Mouse (Mus musculus) spleen, adult 2 months (tissue): ENCODE results near the gene Rcn3. TPM values are rescaled to one million over a fixed set of nuclear protein-coding genes. Genes with fewer than 3 reads are reported as not detected.
A peak's percentile ranks its signal among the peaks of the same experiment; 100 is the strongest.

Experiments used
- DNase-seq, 2 experiments: peaks; one replicate each; pipeline versions ENCODE4 v3.0.0 to v3.0.0-alpha.2; 2012 to 2021; ENCODE audit warnings: low spot score in 2 of 2, low read depth in 1 of 2
- H3K27ac ChIP-seq: fragments of 200-500 bp; 2 replicates; pipeline ENCODE4 v1.5.1; 2012; ENCODE audit warnings: low read length, inconsistent platforms; ENCODE audit not compliant: insufficient read depth
- H3K27me3 ChIP-seq: fragments of 200-500 bp; 2 replicates; pipeline ENCODE4 v1.6.1; 2012; ENCODE audit warnings: mild to moderate bottlenecking, moderate library complexity, low read length, inconsistent platforms; ENCODE audit not compliant: control insufficient read depth, insufficient read depth
- H3K36me3 ChIP-seq: fragments of 200-500 bp; 2 replicates; pipeline ENCODE4 v1.6.1; 2012; ENCODE audit warnings: mild to moderate bottlenecking, low read length, inconsistent platforms; ENCODE audit not compliant: control insufficient read depth, insufficient read depth
- H3K4me1 ChIP-seq: fragments of 200-500 bp; 2 replicates; pipeline ENCODE4 v1.6.1; 2011; ENCODE audit warnings: inconsistent platforms; ENCODE audit not compliant: control insufficient read depth, insufficient read depth, insufficient read length
- H3K4me3 ChIP-seq: fragments of 200-500 bp; 2 replicates; pipeline ENCODE4 v1.5.1; 2011; ENCODE audit warnings: mild to moderate bottlenecking, inconsistent platforms; ENCODE audit not compliant: insufficient read depth, insufficient read length; ENCODE audit errors: extremely low read depth
- CTCF ChIP-seq: fragments of 200-500 bp; IDR thresholded peaks from 2 replicates; pipeline ENCODE4 v1.5.1; 2011; ENCODE audit warnings: mild to moderate bottlenecking, inconsistent platforms; ENCODE audit not compliant: insufficient read depth, insufficient read length, insufficient replicate concordance; ENCODE audit errors: extremely low read depth
- POLR2A ChIP-seq: fragments of 200-500 bp; IDR thresholded peaks from 2 replicates; pipeline ENCODE4 v1.6.1; 2011; ENCODE audit warnings: low read depth, low read length, inconsistent platforms
- WGBS: fragments of 180-500 bp; shearing (Covaris S2); methylation state at CpG from one replicate; pipeline ENCODE4 v1.1.7; 2018; 5-methylcytosine and 5-hydroxymethylcytosine counted together
- polyA plus RNA-seq: library from polyadenylated mRNA; depleted of rRNA; stranded (reverse); fragments of >200 nt; gene quantifications from 2 replicates; pipeline ENCODE4 v1.2.3, GENCODE M21; 2012

Rcn3 gene
- polyA plus RNA-seq, 1 experiment, result 96.5 TPM

DNA sequence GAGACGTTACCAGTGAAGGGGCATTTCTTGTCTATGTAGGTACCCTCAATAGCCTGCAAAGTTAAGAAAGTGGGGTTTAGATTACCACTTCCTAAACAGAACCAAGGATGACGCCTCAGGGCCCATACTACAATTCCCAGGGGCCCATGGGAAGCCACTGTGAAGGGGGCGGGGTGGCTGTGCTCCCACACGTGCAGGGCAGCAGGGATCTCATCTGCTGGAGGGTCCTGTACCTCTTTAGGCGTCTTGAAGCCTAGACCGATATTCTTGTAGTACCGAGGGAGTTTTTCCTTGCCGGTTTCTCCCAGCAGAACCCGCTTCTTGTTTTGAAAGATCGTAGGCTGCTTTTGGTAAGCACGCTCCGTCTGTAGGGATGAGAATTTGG lies 31.2 kb upstream of the Rcn3 start:
- Histone ChIP-seq H3K36me3 (peaks cover 35% of the 10 kb centered on the region), H3K27ac (peak overlapping the region; percentile 96), H3K4me1 (peaks cover 26% of the 10 kb centered on the region; the same call in 1 of the 2 replicates), H3K27me3 (no peaks in the 10 kb centered on the region), H3K4me3 (peak overlapping the region; percentile 83)
- DNase-seq, result peak in 1 of 2 experiments; percentile 62
- 5% methylated on average over 12 of the region's 12 CpGs for WGBS
- TF ChIP-seq POLR2A (no peak), CTCF (no peak)

DNA sequence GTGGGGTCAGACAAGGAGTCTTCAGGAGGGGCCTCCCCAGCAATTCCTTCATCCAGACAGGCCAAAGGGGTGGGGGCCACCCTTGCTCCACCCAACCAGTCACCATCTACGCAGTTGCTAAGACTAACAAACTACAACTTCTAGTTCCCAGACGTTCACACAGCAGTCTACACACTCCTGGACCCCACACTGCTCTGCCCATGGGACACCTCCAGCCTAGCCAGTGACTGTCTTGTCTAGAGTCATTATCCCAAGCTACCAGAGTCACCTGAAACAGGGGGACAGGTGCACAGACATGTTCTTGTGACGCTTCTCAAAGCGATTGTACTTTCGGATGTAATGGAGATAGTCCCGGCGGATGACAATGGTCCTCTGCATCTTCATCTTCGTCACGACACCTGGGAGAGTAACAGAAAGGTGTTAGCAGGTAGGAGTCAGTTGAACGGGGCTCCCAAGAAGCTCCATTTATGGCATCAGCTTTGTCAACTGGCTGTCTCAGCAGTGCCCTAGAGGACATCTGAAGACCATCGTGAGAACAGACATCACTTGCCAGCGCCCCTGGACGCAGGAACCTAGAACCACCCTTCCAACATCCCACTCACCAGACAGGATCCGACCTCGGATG lies 30.7 kb upstream of the Rcn3 start:
- peaks cover 35% of the 10 kb centered on the region for H3K36me3 ChIP-seq
- no peak for DNase-seq
- H3K4me3 ChIP-seq, result peak overlapping the region; percentile 83
- 62% methylated on average over 15 of the region's 15 CpGs for WGBS
- H3K27me3 ChIP-seq, result no peaks in the 10 kb centered on the region
- H3K4me1 ChIP-seq, result peaks cover 29% of the 10 kb centered on the region; the same call in 1 of the 2 replicates
- TF ChIP-seq CTCF (no peak), POLR2A (no peak)
- peak overlapping the region; percentile 96 for H3K27ac ChIP-seq

DNA sequence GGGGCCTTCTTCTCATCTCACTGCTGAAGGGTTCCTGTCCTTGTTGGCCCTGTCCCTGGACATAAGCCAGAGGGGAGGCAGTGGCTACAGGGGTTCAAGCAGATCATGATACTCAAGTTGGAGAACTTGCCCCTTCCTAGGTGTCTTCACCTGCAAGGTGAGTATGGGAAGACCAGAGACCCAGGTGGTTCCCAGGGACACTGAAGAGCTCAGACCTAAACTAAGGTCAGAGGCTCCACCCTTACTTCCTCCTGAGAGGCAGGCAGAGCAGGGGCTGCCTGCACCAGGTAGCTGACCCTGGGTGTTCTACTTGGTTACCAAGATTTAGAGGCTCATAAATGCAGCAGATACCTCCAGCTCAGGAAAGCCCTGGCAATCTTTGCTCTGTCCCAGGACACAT lies 29.9 kb upstream of the Rcn3 start:
- Histone ChIP-seq H3K27ac (peak overlapping the region; percentile 96), H3K4me3 (peak overlapping the region; percentile 57), H3K27me3 (no peaks in the 10 kb centered on the region), H3K4me1 (peaks cover 30% of the 10 kb centered on the region; the same call in 1 of the 2 replicates), H3K36me3 (peaks cover 32% of the 10 kb centered on the region)
- DNase-seq, result no peak
- TF ChIP-seq POLR2A, result no peak
- TF ChIP-seq CTCF, result no peak

DNA sequence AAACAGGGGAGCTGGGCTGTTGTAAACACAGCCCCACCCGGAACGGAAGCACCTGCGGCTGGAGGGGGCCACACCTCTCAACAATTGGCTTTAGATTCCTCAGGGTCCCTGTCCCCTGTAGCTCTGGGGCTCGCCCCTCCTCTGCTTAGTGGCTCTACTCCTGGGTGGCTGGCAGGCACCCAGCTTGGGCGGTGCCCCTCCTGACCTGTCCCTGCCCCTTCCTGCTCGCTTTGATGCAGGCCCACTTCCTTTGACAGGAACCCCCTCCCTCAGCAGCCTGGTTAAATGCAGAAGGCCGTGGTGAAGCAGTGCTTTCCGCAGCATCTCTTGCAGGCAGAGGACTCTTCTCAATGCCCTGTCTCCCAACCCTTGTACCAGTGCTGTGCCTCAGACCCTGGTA lies 29.4 kb upstream of the Rcn3 start:
- Histone ChIP-seq H3K4me3 (peak overlapping the region; percentile 57), H3K27ac (peak overlapping the region; percentile 96)

DNA sequence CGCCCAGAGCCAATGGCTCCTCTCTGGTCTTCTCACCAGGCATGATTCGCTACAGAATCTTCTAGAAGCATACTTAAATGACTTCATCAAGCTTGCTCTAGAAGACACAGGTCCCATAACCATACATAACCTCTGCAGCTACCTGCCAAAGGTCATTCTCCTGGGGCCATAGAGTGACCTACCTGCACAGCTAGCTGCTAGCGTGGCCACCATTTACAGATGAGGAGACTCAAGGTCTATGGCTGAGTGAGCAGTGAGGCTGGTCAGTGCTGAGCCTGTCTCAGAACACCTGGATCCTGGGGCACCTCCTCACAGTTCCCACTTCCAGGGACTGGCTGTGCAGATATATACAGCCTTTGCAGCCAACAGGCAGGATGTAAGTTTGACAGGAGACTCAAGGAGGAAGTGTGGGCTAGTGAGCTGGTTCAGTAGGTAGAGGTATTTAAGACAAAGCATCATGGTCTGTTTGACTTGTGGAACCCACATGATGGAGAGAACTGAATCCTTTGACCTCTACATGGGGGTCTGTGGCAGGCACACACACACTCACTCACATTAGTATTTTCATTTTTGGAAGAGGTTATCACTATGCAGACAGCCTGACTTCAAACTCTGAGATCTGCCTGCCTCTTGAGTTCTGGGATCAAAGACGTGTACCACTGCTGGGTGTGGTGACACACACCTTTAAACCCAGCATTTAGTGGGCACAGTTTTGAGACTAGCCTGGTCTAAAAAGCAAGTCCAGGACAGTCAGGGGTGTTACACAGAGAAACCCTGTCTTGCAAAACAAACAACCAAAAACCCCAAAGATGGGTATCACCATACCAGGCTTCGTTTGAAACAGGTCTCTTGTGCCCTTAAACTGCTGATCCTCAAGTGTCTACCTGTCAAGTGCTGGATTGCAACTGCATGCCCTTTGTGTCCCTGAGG lies 28.0 kb upstream of the Rcn3 start:
- TF ChIP-seq POLR2A (peak; percentile 3; the same call in 1 of the 2 replicates), CTCF (no peak)
- peaks cover 16% of the 10 kb centered on the region for H3K36me3 ChIP-seq
- DNase-seq, result no peak
- WGBS, result 66% methylated on average over 5 of the region's 5 CpGs
- H3K27ac ChIP-seq, result peak overlapping the region; percentile 96
- peaks cover 26% of the 10 kb centered on the region; the same call in 1 of the 2 replicates for H3K4me1 ChIP-seq
- no peaks in the 10 kb centered on the region for H3K27me3 ChIP-seq
- H3K4me3 ChIP-seq, result peak overlapping the region; percentile 45

More for the DNA sequence above, 29.4 kb upstream of the Rcn3 start:
- H3K27me3 ChIP-seq, result no peaks in the 10 kb centered on the region
- H3K4me1 ChIP-seq, result peaks cover 28% of the 10 kb centered on the region; the same call in 1 of the 2 replicates
- H3K36me3 ChIP-seq, result peaks cover 26% of the 10 kb centered on the region
- TF ChIP-seq CTCF (no peak), POLR2A (peak; percentile 99)
- peak; percentile 71 to 91 for DNase-seq
- WGBS, result 7% methylated on average over 8 of the region's 8 CpGs

DNA sequence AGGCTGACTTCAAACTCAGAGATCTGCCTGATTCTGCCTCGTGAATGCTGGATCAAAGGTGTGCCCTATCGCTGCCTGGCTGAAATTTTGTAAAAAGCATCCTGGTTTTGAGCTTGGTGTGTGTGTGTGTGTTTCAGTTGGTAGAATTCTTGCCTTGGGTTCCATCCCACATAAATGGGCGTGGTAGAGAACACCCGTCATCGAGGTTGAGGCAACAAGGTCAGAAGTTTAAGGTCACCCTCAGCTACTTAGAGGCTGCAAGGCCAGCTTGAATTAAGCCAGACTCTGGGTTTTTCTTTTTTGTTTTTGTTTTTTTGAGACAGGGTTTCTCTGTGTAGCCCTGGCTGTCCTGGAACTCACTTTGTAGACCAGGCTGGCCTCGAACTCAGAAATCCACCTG lies 26.3 kb upstream of the Rcn3 start:
- no peak for TF ChIP-seq CTCF
- TF ChIP-seq POLR2A, result no peak
- WGBS, result 78% methylated on average over 6 of the region's 6 CpGs
- DNase-seq, result no peak
- Histone ChIP-seq H3K27me3 (no peaks in the 10 kb centered on the region), H3K36me3 (peaks cover 15% of the 10 kb centered on the region), H3K4me3 (no peak overlapping the region), H3K4me1 (peaks cover 28% of the 10 kb centered on the region; the same call in 1 of the 2 replicates), H3K27ac (peak overlapping the region; percentile 69)
